Mouse (Mus musculus) heart, postnatal 0 days (tissue): ENCODE data around the gene Tatdn3. TPM values are rescaled to one million over a fixed set of nuclear protein-coding genes. Genes with fewer than 3 reads are reported as not detected.
A peak's percentile ranks its signal among the peaks of the same experiment; 100 is the strongest.

Experiments
- ATAC-seq: fragments of 200-750 bp; cut with Nextera tagmentation; 2 replicates; pipeline ENCODE4 v1.8.0; 2017; ENCODE audit warnings: low read depth, moderate number of reproducible peaks, moderate library complexity; ENCODE audit not compliant: insufficient read depth
- DNase-seq: peaks from one replicate; pipeline ENCODE4 v3.0.0-alpha.2; 2016; ENCODE audit warnings: low spot score
- H3K27ac ChIP-seq: fragments of 300-500 bp; sonication (generic); 2 replicates; pipeline ENCODE4 v1.5.1; 2014; ENCODE audit warnings: low read depth, mild to moderate bottlenecking
- H3K27me3 ChIP-seq: fragments of 300-500 bp; sonication (generic); 2 replicates; pipeline ENCODE4 v1.6.1; 2014; ENCODE audit warnings: low read length, mixed read lengths; ENCODE audit not compliant: control insufficient read depth, insufficient read depth
- H3K36me3 ChIP-seq: fragments of 300-500 bp; sonication (generic); replicated peaks from 2 replicates; pipeline ENCODE4 v1.6.1; 2014; ENCODE audit warnings: low read length, mixed read lengths; ENCODE audit not compliant: control insufficient read depth, insufficient read depth
- H3K4me1 ChIP-seq: fragments of 300-500 bp; sonication (generic); 2 replicates; pipeline ENCODE4 v1.6.1; 2014; ENCODE audit warnings: antibody characterized with exemption; ENCODE audit not compliant: control insufficient read depth, insufficient read depth
- H3K4me2 ChIP-seq: fragments of 300-500 bp; sonication (generic); 2 replicates; pipeline ENCODE4 v1.6.1; 2014; ENCODE audit warnings: low read depth, mild to moderate bottlenecking, low read length, moderate library complexity
- H3K4me3 ChIP-seq: fragments of 300-500 bp; sonication (generic); 2 replicates; pipeline ENCODE4 v1.5.1; 2014; ENCODE audit warnings: low read depth, low read length
- H3K9ac ChIP-seq: fragments of 300-500 bp; sonication (generic); replicated peaks from 2 replicates; pipeline ENCODE4 v1.6.1; 2014; ENCODE audit warnings: low read depth, low read length, mixed read lengths
- H3K9me3 ChIP-seq: fragments of 300-500 bp; sonication (generic); replicated peaks from 2 replicates; pipeline ENCODE4 v1.6.1; 2016; ENCODE audit warnings: low read length; ENCODE audit not compliant: control insufficient read depth
- CTCF ChIP-seq: IDR thresholded peaks from 2 replicates; pipeline ENCODE4 v1.5.1; 2016; ENCODE audit warnings: antibody characterized with exemption, control low read depth, low read depth
- EP300 ChIP-seq: IDR thresholded peaks from 2 replicates; pipeline ENCODE4 v1.6.1; 2016; ENCODE audit warnings: antibody characterized with exemption, low read depth
- WGBS: fragments of 180-500 bp; shearing (Covaris S2); extraction: QIAGEN DNeasy Blood & Tissue Kit; methylation state at CpG from one replicate; pipeline ENCODE4 v1.1.7; 2014; 5-methylcytosine and 5-hydroxymethylcytosine counted together
- polyA plus RNA-seq: library from polyadenylated mRNA; unstranded; fragments of >200 nt; fragmentation: Nextera tagmentation; extraction: Ambion mirVana; gene quantifications from 2 replicates; pipeline ENCODE4 v1.2.1, GENCODE M21; 2015
- total RNA-seq: library from RNA; depleted of rRNA; stranded (reverse); fragments of >200 nt; gene quantifications from 2 replicates; pipeline ENCODE4 v1.2.3, GENCODE M21; 2014; ENCODE audit warnings: low replicate concordance

Gene Tatdn3
- total and polyA plus RNA-seq, 2 experiments from 2014 or later, result 8.3 to 21.2 TPM

GRCm38 (mm10) chr1:191086304-191086878 is 23.7 kb upstream of the Tatdn3 start:
- H3K4me1 ChIP-seq, result no peaks in the 10 kb centered on the region
- no peak overlapping the region for H3K4me3 ChIP-seq
- H3K27ac ChIP-seq, result no peak overlapping the region
- H3K9me3 ChIP-seq, result no peaks in the 10 kb centered on the region
- WGBS, result 80% methylated on average over 7 of the region's 7 CpGs
- DNase-seq, result no peak
- no peak overlapping the region for H3K9ac ChIP-seq
- no peaks in the 10 kb centered on the region for H3K27me3 ChIP-seq
- ATAC-seq, result no peak
- H3K36me3 ChIP-seq, result peaks cover 12% of the 10 kb centered on the region
- TF ChIP-seq EP300 (no peak), CTCF (no peak)
- H3K4me2 ChIP-seq, result no peak overlapping the region

- DNase-seq, result no peak
Observed at GRCm38 (mm10) chr1:191085597-191085996, 22.9 kb upstream of the Tatdn3 start.

GRCm38 (mm10) chr1:191084951-191085559 is 22.3 kb upstream of the Tatdn3 start:
- TF ChIP-seq CTCF (peak; percentile 56), EP300 (no peak)
- no peak for DNase-seq
- no peaks in the 10 kb centered on the region for H3K27me3 ChIP-seq
- H3K36me3 ChIP-seq, result peaks cover 22% of the 10 kb centered on the region
- no peaks in the 10 kb centered on the region for H3K9me3 ChIP-seq
- H3K4me3 ChIP-seq, result no peak overlapping the region
- no peak overlapping the region for H3K4me2 ChIP-seq
- no peak overlapping the region for H3K9ac ChIP-seq
- WGBS, result 79% methylated on average over 5 of the region's 5 CpGs
- no peak for ATAC-seq
- no peaks in the 10 kb centered on the region for H3K4me1 ChIP-seq
- H3K27ac ChIP-seq, result no peak overlapping the region

More at GRCm38 (mm10) chr1:191085597-191085996, 22.9 kb upstream of the Tatdn3 start:
- Histone ChIP-seq H3K27ac (no peak overlapping the region), H3K9ac (no peak overlapping the region), H3K4me1 (no peaks in the 10 kb centered on the region), H3K4me2 (no peak overlapping the region), H3K9me3 (no peaks in the 10 kb centered on the region), H3K36me3 (peaks cover 16% of the 10 kb centered on the region), H3K4me3 (no peak overlapping the region), H3K27me3 (no peaks in the 10 kb centered on the region)
- WGBS, result 76% methylated on average over 12 of the region's 12 CpGs
- no peak for TF ChIP-seq EP300
- TF ChIP-seq CTCF, result no peak
- ATAC-seq, result no peak

- H3K4me2 ChIP-seq, result no peak overlapping the region
- ATAC-seq (no peak), DNase-seq (no peak)
- no peak overlapping the region for H3K27ac ChIP-seq
- 91% methylated on average over 8 of the region's 8 CpGs for WGBS
- H3K4me3 ChIP-seq, result no peak overlapping the region
- H3K9me3 ChIP-seq, result no peaks in the 10 kb centered on the region
- H3K36me3 ChIP-seq, result peaks cover 26% of the 10 kb centered on the region
- no peaks in the 10 kb centered on the region for H3K4me1 ChIP-seq
- no peak overlapping the region for H3K9ac ChIP-seq
- H3K27me3 ChIP-seq, result no peaks in the 10 kb centered on the region
- TF ChIP-seq EP300, result no peak
- TF ChIP-seq CTCF, result no peak
Observed at GRCm38 (mm10) chr1:191083230-191083629, 20.5 kb upstream of the Tatdn3 start.

- TF ChIP-seq CTCF (peak; percentile 81), EP300 (no peak)
- H3K4me1 ChIP-seq, result no peaks in the 10 kb centered on the region
- no peaks in the 10 kb centered on the region for H3K27me3 ChIP-seq
- H3K36me3 ChIP-seq, result peaks cover 60% of the 10 kb centered on the region
- ATAC-seq (peak; percentile 78), DNase-seq (peak; percentile 76)
- no peak overlapping the region for H3K4me3 ChIP-seq
- no peaks in the 10 kb centered on the region for H3K9me3 ChIP-seq
- peak overlapping the region; percentile 3; the same call in 1 of the 2 replicates for H3K4me2 ChIP-seq
- H3K9ac ChIP-seq, result no peak overlapping the region
- WGBS, result 39% methylated on average over 10 of the region's 10 CpGs
- H3K27ac ChIP-seq, result peak overlapping the region; percentile 9
Observed at GRCm38 (mm10) chr1:191075199-191075883, 12.6 kb upstream of the Tatdn3 start.
